Mouse (Mus musculus): ENCODE measurements around the gene Pak4. TPM values are rescaled to one million over a fixed set of nuclear protein-coding genes. Genes with fewer than 3 reads are reported as not detected.
"Not testable (repeated sequence)": the region's sequence is repeated elsewhere in the genome, so short reads cannot be mapped to it uniquely, and the experiment has no call there.

Gene Pak4
- 10 to 100 TPM; 13.7 to 16.2 TPM for total RNA-seq (2021)
- long read RNA-seq, experiment 1, partial matches to known transcripts: 4 of 12 reads
- long read RNA-seq, experiment 1, other reads (novel, unspliced or antisense): 4 of 12 reads
- long read RNA-seq, experiment 2, transcript Pak4-202 (10 exons, 2,899 nt): major isoform, 8 of 20 reads
- long read RNA-seq, experiment 2, partial matches to known transcripts: 8 of 20 reads
- long read RNA-seq, experiment 2, other reads (novel, unspliced or antisense): 3 of 20 reads

DNA sequence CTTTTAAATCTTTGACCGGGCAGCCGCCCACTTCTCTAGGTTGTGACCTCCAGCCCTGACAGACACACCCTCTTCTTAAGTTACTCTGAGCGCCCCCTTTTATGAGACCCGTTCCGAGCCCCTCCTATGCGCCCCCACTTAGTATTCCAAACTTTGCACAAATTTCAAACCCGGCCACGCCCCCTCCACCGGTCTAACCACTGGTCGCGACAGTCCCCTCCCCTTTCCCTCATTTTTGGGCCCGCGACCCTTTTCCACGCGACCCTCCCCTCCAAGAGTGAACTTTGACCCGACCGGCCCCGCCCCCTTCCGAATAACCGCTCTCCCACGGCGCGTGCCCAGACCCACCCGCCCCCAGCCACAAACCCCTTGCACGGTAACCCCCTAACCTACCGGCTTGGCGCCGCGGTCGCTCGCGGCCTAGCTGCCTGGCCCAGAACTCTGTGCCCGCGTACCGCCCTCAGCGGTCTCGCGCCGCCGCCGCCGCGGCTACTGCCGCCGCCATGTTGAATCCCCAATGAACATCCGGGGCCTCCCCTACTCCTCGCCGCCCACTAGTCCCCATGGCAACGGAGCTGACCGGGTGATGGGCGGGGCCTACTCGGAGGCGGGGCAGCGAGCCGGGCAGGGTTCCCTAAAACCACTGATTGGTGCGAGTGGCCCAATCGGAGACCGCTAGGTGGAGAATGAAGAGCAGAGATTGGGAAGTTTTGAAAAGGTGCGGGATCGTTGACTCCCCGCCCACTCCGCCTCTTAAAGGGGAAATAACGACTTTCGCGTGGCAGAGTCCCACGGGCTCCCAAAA is at the start of gene Pak4, which contains the start of gene Samd4b:
TSS of gene Pak4 (minus strand) at position 544 of the 805 bp plus-strand sequence.
TSS of gene Samd4b (minus strand) at position 503 of the 805 bp plus-strand sequence.
- peak within 1 kb of the TSS; percentile 88 for H3K27ac ChIP-seq
- peak; percentile 99 to 100 for DNase-seq (ENCODE audit: low spot score in 2 of 2)
- H3K4me3 ChIP-seq: peak within 1 kb of the TSS; percentile 70
- TF ChIP-seq CTCF (conservative IDR thresholded peaks at IDR 0.05): peak; percentile 76

DNA sequence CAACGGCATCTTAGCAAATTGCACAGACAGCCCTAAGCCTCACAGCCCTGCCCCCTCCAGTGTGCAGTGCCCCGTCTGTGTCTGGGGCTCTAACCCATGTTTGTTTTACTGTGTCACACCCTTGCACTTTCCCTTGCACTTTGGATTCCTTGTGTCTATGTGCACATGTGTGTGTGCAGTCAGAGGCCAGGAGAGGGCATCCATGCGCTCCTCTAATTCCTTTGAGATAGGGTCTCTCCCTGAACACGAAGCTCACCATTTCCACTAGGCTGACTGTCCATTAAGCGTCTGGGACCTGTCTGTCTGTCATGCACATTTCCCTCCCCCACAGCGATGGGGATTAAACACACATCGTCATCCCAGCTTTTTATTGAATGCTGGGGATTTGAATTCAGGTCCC is 49.0 kb upstream of the Pak4 start:
- no peak for DNase-seq (ENCODE audit: low spot score in 2 of 2)
- no peak overlapping the region for H3K4me3 ChIP-seq
- TF ChIP-seq CTCF (conservative IDR thresholded peaks at IDR 0.05): 0 out of 2 replicates have a peak, but pooled peaks have one; percentile 14
- no peak overlapping the region for H3K27ac ChIP-seq

DNA sequence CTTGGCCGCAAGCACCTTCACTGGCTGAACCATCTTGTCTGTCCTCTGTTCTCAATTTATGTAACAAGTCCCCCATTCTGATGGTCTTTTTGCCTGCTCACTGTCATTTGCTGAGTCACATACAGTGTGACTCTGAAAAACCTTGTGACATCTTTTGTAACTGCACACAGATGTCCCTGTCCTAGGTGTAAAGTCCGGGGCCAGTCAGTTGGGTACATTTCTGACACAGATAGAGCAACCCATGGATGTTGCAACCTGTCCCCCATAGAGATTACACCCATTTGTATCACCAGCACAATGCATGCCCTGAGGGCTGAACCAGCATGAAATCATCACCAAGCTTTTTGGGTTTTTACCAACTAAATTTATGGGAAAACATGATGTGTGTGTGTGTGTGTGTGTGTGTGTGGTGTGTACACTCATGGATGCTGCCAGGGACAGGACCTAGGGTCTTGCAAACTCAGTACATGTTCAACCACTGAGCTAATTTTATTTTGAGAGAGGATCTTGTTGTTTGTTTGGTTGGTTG is 48.0 kb upstream of the Pak4 start:
- no peak for TF ChIP-seq CTCF (conservative IDR thresholded peaks at IDR 0.05)

DNA sequence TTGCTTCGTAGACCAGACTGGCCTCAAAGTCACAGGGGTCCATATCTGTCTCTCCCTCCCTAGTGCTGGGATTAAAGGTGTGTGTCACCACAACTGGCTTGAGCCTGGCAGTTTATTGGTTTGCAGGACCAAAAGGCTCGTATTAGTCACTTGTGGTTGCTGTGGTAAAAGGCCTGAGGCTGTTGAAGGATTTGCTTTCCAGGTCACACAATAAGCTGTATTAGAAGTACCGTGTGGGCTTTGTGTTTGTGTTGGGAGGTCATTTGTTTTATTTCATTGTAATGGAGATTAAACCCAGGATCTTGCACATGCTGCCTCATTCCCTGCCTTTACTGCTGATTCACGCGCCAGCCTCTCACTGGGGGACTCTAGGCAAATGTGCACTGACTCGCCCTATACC is 47.4 kb upstream of the Pak4 start:
- no peak overlapping the region for H3K27ac ChIP-seq
- DNase-seq (ENCODE audit: low spot score in 2 of 2): no peak
- TF ChIP-seq CTCF (conservative IDR thresholded peaks at IDR 0.05): no peak
- no peak overlapping the region for H3K4me3 ChIP-seq

More for the DNA sequence above, 48.0 kb upstream of the Pak4 start:
- DNase-seq (ENCODE audit: low spot score in 2 of 2): no peak
- H3K27ac ChIP-seq: no peak overlapping the region
- H3K4me3 ChIP-seq: no peak overlapping the region

DNA sequence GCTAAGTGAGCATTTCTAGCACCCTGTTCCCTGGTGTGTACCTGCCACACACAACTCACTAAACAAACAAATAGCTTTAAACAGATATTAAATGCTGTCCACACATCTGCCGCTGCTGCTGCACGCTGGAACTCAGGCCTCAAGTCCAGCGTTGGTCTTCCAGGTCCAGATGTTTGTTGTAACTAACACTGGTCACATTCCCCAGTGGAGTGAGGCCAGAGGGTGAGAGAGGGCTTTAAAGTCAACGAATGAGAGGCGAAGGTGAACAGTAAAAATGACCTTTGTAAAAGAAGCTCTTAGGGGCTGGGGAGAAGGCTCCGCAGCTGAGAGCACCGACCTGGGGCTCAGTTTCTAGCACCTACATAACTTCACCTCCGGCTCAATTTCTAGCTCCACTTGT is 43.6 kb upstream of the Pak4 start:
- no peak for DNase-seq (ENCODE audit: low spot score in 2 of 2)
- Histone ChIP-seq H3K4me3 (no peak overlapping the region), H3K27ac (no peak overlapping the region)
- TF ChIP-seq CTCF (conservative IDR thresholded peaks at IDR 0.05): no peak

DNA sequence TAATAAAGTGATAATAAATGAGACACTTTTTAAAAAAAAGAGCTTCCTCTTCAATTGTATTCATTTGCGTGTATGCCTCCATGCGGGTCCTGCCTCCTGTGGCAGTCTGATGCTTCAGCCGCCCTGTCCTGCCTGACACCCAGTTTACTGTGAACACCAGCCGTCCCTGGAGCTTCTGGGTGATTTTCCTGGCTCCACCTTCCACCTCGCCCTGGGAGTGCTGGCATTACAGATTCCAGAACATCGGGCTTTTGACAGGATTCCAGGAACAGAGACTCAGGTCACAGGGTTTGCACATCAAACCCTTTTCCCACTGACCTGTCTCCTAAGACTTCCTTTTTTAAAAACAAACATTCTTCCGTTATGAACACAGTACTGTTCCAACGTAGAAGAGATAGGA is 39.5 kb upstream of the Pak4 start:
- no peak overlapping the region for H3K4me3 ChIP-seq
- TF ChIP-seq CTCF (conservative IDR thresholded peaks at IDR 0.05): no peak
- DNase-seq (ENCODE audit: low spot score in 2 of 2): peak in 1 of 2 experiments; percentile 29
- peak overlapping the region; percentile 68 for H3K27ac ChIP-seq

- Histone ChIP-seq H3K4me3 (no peak overlapping the region), H3K27ac (no peak overlapping the region)
- no peak for DNase-seq (ENCODE audit: low spot score in 2 of 2)
- TF ChIP-seq CTCF (conservative IDR thresholded peaks at IDR 0.05): no peak
Measured at GRCm38 (mm10) chr7:28634128-28634527, 36.1 kb upstream of the Pak4 start.

DNA sequence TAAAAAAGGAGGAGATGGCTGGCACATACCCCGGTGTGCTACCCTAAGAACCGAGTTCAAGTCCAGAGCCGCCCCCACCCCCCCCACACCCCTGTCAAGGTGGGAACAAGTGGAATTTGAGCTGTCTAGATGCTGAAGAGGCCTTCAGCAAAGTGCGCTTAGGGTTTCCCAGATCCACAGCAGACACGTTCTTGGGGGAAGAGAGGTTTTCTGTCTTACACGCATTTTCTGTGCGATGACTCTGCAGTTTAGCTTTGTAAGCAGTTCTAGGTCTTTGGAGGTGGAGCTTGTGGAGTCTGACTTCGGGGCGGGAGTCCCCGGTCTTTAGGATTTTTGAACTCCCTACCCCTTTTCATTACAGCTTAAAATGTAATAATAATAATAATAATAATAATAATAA is 33.1 kb upstream of the Pak4 start, which contains the start of gene Acp7:
TSS of gene Acp7 (minus strand) at position 260 of the 400 bp plus-strand sequence.
- DNase-seq (ENCODE audit: low spot score in 2 of 2): no peak
- H3K27ac ChIP-seq: no peak within 1 kb of the TSS
- H3K4me3 ChIP-seq: peak within 1 kb of the TSS; percentile 36
- no peak for TF ChIP-seq CTCF (conservative IDR thresholded peaks at IDR 0.05)

GRCm38 (mm10) chr7:28624791-28625190 is 26.8 kb upstream of the Pak4 start:
- no peak for DNase-seq (ENCODE audit: low spot score in 2 of 2)
- H3K4me3 ChIP-seq: no peak overlapping the region
- H3K27ac ChIP-seq: no peak overlapping the region
- TF ChIP-seq CTCF (conservative IDR thresholded peaks at IDR 0.05): no peak

GRCm38 (mm10) chr7:28619098-28619715 is 21.2 kb upstream of the Pak4 start:
- no peak for TF ChIP-seq CTCF (conservative IDR thresholded peaks at IDR 0.05)
- Histone ChIP-seq H3K27ac (no peak overlapping the region), H3K4me3 (no peak overlapping the region)
- DNase-seq (ENCODE audit: low spot score in 2 of 2): no peak

DNA sequence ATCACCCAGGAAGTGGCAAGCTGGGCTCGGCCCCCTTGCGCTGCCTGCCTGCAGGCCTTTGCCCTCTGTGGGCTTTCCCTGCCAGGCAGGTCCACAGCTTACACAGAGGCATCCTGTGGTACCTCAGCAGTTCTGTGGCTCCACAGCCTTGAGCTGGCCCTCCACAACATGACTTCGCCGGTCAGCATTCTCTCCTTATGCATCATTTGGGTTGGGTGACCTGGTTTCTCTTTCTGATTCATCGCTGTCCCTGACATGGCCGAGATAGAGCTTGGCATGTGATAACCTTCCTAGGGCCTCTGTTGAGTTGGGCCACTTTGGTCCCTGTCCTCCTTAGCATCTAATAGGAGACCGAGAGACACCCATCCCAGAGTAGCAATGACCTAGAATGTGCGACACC is 8.0 kb upstream of the Pak4 start:
- Histone ChIP-seq H3K27ac (no peak overlapping the region), H3K4me3 (no peak overlapping the region)
- TF ChIP-seq CTCF (conservative IDR thresholded peaks at IDR 0.05): no peak
- no peak for DNase-seq (ENCODE audit: low spot score in 2 of 2)

- peak; percentile 52 for TF ChIP-seq CTCF (conservative IDR thresholded peaks at IDR 0.05)
Measured at GRCm38 (mm10) chr7:28603788-28604187, 5.8 kb upstream of the Pak4 start.

DNA sequence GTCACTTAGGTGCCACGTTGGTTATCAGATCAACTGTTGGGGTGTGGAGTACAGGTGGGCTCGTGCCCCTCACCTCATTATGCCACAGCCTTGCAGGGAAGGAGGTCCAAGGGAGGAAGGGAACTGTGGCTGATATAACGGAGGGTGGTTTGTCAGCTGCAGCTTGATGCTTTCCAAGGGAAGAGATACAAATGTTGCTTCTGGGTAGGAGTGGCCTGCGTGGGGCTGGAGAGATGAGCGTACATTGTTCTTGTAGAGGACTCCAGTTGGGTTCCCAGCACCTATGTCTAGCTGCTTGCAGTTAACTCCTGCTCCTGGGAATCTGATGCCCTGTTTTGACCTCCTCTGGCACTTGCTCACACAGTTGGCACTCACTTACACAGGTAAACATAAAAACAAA is 5.2 kb upstream of the Pak4 start:
- TF ChIP-seq CTCF (conservative IDR thresholded peaks at IDR 0.05): no peak

More at GRCm38 (mm10) chr7:28603788-28604187, 5.8 kb upstream of the Pak4 start:
- H3K4me3 ChIP-seq; H3K27ac ChIP-seq; DNase-seq (ENCODE audit: low spot score in 2 of 2): not testable (repeated sequence)

More for the DNA sequence above, 5.2 kb upstream of the Pak4 start:
- DNase-seq (ENCODE audit: low spot score in 2 of 2): no peak
- no peak overlapping the region for H3K4me3 ChIP-seq
- no peak overlapping the region for H3K27ac ChIP-seq
